In genomic region chr17:36931130-36931529, GRCm38 (mm10) we compare ENCODE assay signal across 20 mouse cellular contexts. TPM values are rescaled to one million over a fixed set of nuclear protein-coding genes. Genes with fewer than 3 reads are reported as not detected.
"Had no signal": no experiment of that assay in that cellular context is flagged by ENCODE, and none has a peak within 500 bp of the region (broad histone marks: within the 10 kb centered on the region; RNA-seq: fewer than 3 reads in every experiment).

No protein-coding gene starts in this region.

- H3K4me1 ChIP-seq: limb, embryonic 12.5 days; limb, embryonic 15.5 days; liver, embryonic 12.5 days; liver, embryonic 15.5 days; midbrain, embryonic 12.5 days; midbrain, embryonic 15.5 days; neural tube, embryonic 13.5 days had no signal

- H3K9me3 ChIP-seq: limb, embryonic 12.5 days; limb, embryonic 15.5 days; liver, embryonic 12.5 days; liver, embryonic 15.5 days; midbrain, embryonic 12.5 days; midbrain, embryonic 15.5 days; neural tube, embryonic 13.5 days had no signal

- ATAC-seq: liver, embryonic 12.5 days; midbrain, embryonic 15.5 days had no signal

- DNase-seq: left cerebral cortex, postnatal 4 days; thymus, adult 2 months; thymus, postnatal 14 days; thymus, postnatal 4 days had no signal

- H3K4me2 ChIP-seq: limb, embryonic 12.5 days; limb, embryonic 15.5 days; liver, embryonic 12.5 days; liver, embryonic 15.5 days; midbrain, embryonic 12.5 days; midbrain, embryonic 15.5 days; neural tube, embryonic 13.5 days had no signal

- H3K36me3 ChIP-seq: limb, embryonic 12.5 days; limb, embryonic 15.5 days; liver, embryonic 12.5 days; liver, embryonic 15.5 days; midbrain, embryonic 12.5 days; midbrain, embryonic 15.5 days; neural tube, embryonic 13.5 days had no signal

- H3K9ac ChIP-seq: limb, embryonic 12.5 days; limb, embryonic 15.5 days; liver, embryonic 12.5 days; liver, embryonic 15.5 days; midbrain, embryonic 12.5 days; midbrain, embryonic 15.5 days; neural tube, embryonic 13.5 days had no signal

- H3K27ac ChIP-seq: limb, embryonic 12.5 days; limb, embryonic 15.5 days; liver, embryonic 12.5 days; liver, embryonic 15.5 days; macrophage; midbrain, embryonic 12.5 days; midbrain, embryonic 15.5 days; neural tube, embryonic 13.5 days had no signal

- H3K4me3 ChIP-seq: limb, embryonic 12.5 days; limb, embryonic 15.5 days; liver, embryonic 12.5 days; liver, embryonic 15.5 days; midbrain, embryonic 12.5 days; midbrain, embryonic 15.5 days; neural tube, embryonic 13.5 days had no signal

- H3K27me3 ChIP-seq: limb, embryonic 15.5 days; midbrain, embryonic 15.5 days; neural tube, embryonic 13.5 days had no signal

RNA-seq across cellular contexts. Expression of gene Rnf39, which starts 11.6 kb away (rescaled TPM):
- total RNA-seq: megakaryocyte, adult 5-6 weeks had no signal
- polyA plus RNA-seq: liver, embryonic 12.5 days; macrophage had no signal

RNA-seq across cellular contexts. Expression of gene Trim31, which starts 33.2 kb away (rescaled TPM):
- total RNA-seq: layer of hippocampus, adult 18-20 months; layer of hippocampus, postnatal 14 days; left cerebral cortex, adult 8-10 months; left cerebral cortex, postnatal 14 days; left cerebral cortex, postnatal 4 days; megakaryocyte, adult 5-6 weeks had no signal
- polyA plus RNA-seq: kidney, embryonic 16.5 days; limb, embryonic 12.5 days; limb, embryonic 15.5 days; liver, embryonic 12.5 days; liver, embryonic 15.5 days; lung, embryonic 16.5 days; macrophage; midbrain, embryonic 12.5 days; midbrain, embryonic 15.5 days; neural tube, embryonic 13.5 days; spleen, adult 2 months had no signal
